Mouse (Mus musculus) neural tube, embryonic 13.5 days (tissue): ENCODE results near the gene Gm42906. TPM values are rescaled to one million over a fixed set of nuclear protein-coding genes. Genes with fewer than 3 reads are reported as not detected.

Source experiments
- ATAC-seq: fragments of 200-750 bp; cut with Nextera tagmentation; 2 replicates; pipeline ENCODE4 v1.8.0; 2017; ENCODE audit warnings: low read depth, mild to moderate bottlenecking, moderate TSS enrichment, moderate library complexity
- H3K27ac ChIP-seq: fragments of 300-500 bp; sonication (generic); replicated peaks from 2 replicates; pipeline ENCODE4 v1.5.1; 2015; ENCODE audit warnings: moderate library complexity, mild to moderate bottlenecking, inconsistent platforms
- H3K27me3 ChIP-seq: fragments of 300-500 bp; sonication (generic); 2 replicates; pipeline ENCODE4 v1.6.1; 2015; ENCODE audit warnings: mild to moderate bottlenecking, inconsistent platforms
- H3K36me3 ChIP-seq: fragments of 300-500 bp; sonication (generic); 2 replicates; pipeline ENCODE4 v1.6.1; 2015; ENCODE audit warnings: mild to moderate bottlenecking, inconsistent platforms
- H3K4me1 ChIP-seq: fragments of 300-500 bp; sonication (generic); replicated peaks from 2 replicates; pipeline ENCODE4 v1.6.1; 2015; ENCODE audit warnings: inconsistent platforms
- H3K4me2 ChIP-seq: fragments of 300-500 bp; sonication (generic); 2 replicates; pipeline ENCODE4 v1.6.1; 2015; ENCODE audit warnings: inconsistent platforms, mild to moderate bottlenecking, moderate library complexity
- H3K4me3 ChIP-seq: fragments of 300-500 bp; sonication (generic); 2 replicates; pipeline ENCODE4 v1.5.1; 2015; ENCODE audit warnings: mild to moderate bottlenecking, inconsistent platforms
- H3K9ac ChIP-seq: fragments of 300-500 bp; sonication (generic); 2 replicates; pipeline ENCODE4 v1.6.1; 2015; ENCODE audit warnings: moderate library complexity, mild to moderate bottlenecking, inconsistent platforms
- H3K9me3 ChIP-seq: fragments of 300-500 bp; sonication (generic); 2 replicates; pipeline ENCODE4 v1.6.1; 2016; ENCODE audit warnings: inconsistent platforms
- WGBS: fragments of 180-500 bp; shearing (Covaris S2); methylation state at CpG from one replicate; pipeline ENCODE4 v1.1.7; 2015; 5-methylcytosine and 5-hydroxymethylcytosine counted together
- polyA plus RNA-seq: library from polyadenylated mRNA; unstranded; fragments of >200 nt; fragmentation: Nextera tagmentation; extraction: Ambion mirVana; gene quantifications from 2 replicates; pipeline ENCODE4 v1.2.1, GENCODE M21; 2015

The Gm42906 gene
- polyA plus RNA-seq, 1 experiment from 2014 or later = not detected

DNA sequence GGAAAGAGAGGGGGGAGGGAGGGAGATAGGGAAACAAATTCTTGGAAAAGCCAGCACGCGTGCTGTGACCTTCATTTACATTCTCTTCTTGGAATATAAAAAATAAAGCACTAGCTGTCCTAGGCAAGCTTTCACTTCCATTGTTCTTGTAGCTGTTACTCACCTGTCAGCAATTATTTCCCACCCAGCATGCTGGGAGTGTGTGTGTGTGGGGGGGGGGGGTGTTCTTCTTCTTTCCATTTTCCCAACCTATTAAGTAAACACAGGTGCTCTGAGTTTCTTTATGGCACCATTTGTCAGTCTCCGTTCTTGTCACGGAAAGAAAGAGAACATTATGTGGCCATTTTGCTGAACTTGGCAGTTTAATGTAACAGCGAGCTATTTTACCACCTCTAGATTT lies 409.0 kb downstream of the Gm42906 start:
- Histone ChIP-seq H3K9me3 (no peaks in the 10 kb centered on the region; the same call in 1 of the 2 replicates), H3K4me3 (no peak overlapping the region), H3K36me3 (no peaks in the 10 kb centered on the region), H3K27ac (no peak overlapping the region), H3K27me3 (no peaks in the 10 kb centered on the region), H3K9ac (no peak overlapping the region), H3K4me1 (peaks cover 30% of the 10 kb centered on the region), H3K4me2 (no peak overlapping the region)
- WGBS = 54% methylated on average over 5 of the region's 5 CpGs
- ATAC-seq = no peak

DNA sequence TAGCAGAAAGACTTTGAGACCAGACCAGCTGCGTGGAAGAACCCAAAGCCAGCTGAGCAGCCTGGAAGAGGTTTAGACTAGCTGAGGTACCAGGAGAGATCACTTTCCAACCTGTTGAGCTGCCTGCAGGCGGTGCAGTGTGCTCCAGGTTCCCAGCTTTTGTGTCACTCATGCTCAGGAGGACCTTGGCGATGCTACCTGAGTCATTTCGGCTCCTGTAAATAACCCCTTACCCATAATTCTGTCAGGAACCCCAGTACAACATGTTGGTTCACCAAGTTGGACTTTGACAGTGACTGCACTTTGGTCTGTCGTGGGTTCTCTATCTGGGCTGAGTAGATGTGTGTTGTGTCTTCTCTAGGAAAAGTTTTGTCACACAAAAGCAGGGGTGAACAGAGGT lies 409.5 kb downstream of the Gm42906 start:
- Histone ChIP-seq H3K9ac (no peak overlapping the region), H3K27me3 (no peaks in the 10 kb centered on the region), H3K4me2 (no peak overlapping the region), H3K27ac (no peak overlapping the region), H3K4me1 (peaks cover 25% of the 10 kb centered on the region), H3K36me3 (no peaks in the 10 kb centered on the region), H3K4me3 (no peak overlapping the region), H3K9me3 (no peaks in the 10 kb centered on the region; the same call in 1 of the 2 replicates)
- WGBS = 86% methylated on average over 5 of the region's 5 CpGs
- no peak for ATAC-seq

Other genes with a start within 250 kb of the Gm42906 start
- gene Stard13, start 194.3 kb downstream of the Gm42906 start, polyA plus RNA-seq = 8.5 and 10.0 TPM in 2 replicates
- not detected in 2 replicates for gene Vmn2r18, start 177.9 kb upstream of the Gm42906 start, polyA plus RNA-seq
- 62.2 and 70.1 TPM in 2 replicates for gene Rfc3, start 223.1 kb upstream of the Gm42906 start, polyA plus RNA-seq